Mouse (Mus musculus) urinary bladder, postnatal 36 days (tissue): ENCODE results near the gene Zfp13.
A peak's percentile ranks its signal among the peaks of the same experiment; 100 is the strongest.
"Not testable (repeated sequence)": the region's sequence is repeated elsewhere in the genome, so short reads cannot be mapped to it uniquely, and the experiment has no call there.

Experiments
- DNase-seq, 2 experiments: peaks; one replicate each; pipeline ENCODE4 v3.0.0; 2022; ENCODE audit warnings: low spot score in 2 of 2, mixed read lengths in 1 of 2

Zfp13 gene

GRCm38 (mm10) chr17:23550856-23551255 is 48.4 kb downstream of the Zfp13 start:
- DNase-seq = no peak

GRCm38 (mm10) chr17:23550188-23550791 is 49.0 kb downstream of the Zfp13 start:
- peak; percentile 94 to 96 for DNase-seq

- no peak for DNase-seq
Measured at GRCm38 (mm10) chr17:23549441-23549840, 49.8 kb downstream of the Zfp13 start.

GRCm38 (mm10) chr17:23548615-23549014 is 50.7 kb downstream of the Zfp13 start:
- peak; percentile 77 to 80 for DNase-seq

GRCm38 (mm10) chr17:23547681-23548443 is 51.4 kb downstream of the Zfp13 start:
- DNase-seq = no peak

- peak; percentile 83 to 85 for DNase-seq
Measured at GRCm38 (mm10) chr17:23546702-23547505, 52.4 kb downstream of the Zfp13 start.

- no peak for DNase-seq
Measured at GRCm38 (mm10) chr17:23546333-23546701, 53.0 kb downstream of the Zfp13 start.

- DNase-seq = no peak
Measured at GRCm38 (mm10) chr17:23545841-23546240, 53.4 kb downstream of the Zfp13 start.

- no peak for DNase-seq
Measured at GRCm38 (mm10) chr17:23544766-23545165, 54.5 kb downstream of the Zfp13 start.

GRCm38 (mm10) chr17:23543983-23544382 is 55.3 kb downstream of the Zfp13 start:
- no peak for DNase-seq

GRCm38 (mm10) chr17:23543325-23543724 is 56.0 kb downstream of the Zfp13 start:
- no peak for DNase-seq

- no peak for DNase-seq
Measured at GRCm38 (mm10) chr17:23542835-23543234, 56.5 kb downstream of the Zfp13 start.

GRCm38 (mm10) chr17:23542004-23542720 is 57.1 kb downstream of the Zfp13 start:
- DNase-seq = no peak

- DNase-seq = no peak
Measured at GRCm38 (mm10) chr17:23540605-23541475, 58.4 kb downstream of the Zfp13 start.

GRCm38 (mm10) chr17:23540106-23540505 is 59.2 kb downstream of the Zfp13 start:
- no peak for DNase-seq

- DNase-seq = no peak
Measured at GRCm38 (mm10) chr17:23539608-23540007, 59.7 kb downstream of the Zfp13 start.

GRCm38 (mm10) chr17:23538299-23539015 is 60.8 kb downstream of the Zfp13 start:
- no peak for DNase-seq

GRCm38 (mm10) chr17:23537554-23538255 is 61.6 kb downstream of the Zfp13 start:
- DNase-seq = no peak

GRCm38 (mm10) chr17:23535046-23535788 is 64.1 kb downstream of the Zfp13 start:
- DNase-seq = not testable (repeated sequence)
